Mouse (Mus musculus): ENCODE results near the gene Ap2b1. TPM values are rescaled to one million over a fixed set of nuclear protein-coding genes. Genes with fewer than 3 reads are reported as not detected.

The Ap2b1 gene
- polyA plus RNA-seq, 1 experiment = 130 TPM

- TF ChIP-seq CTCF (IDR thresholded peaks at IDR 0.05; ENCODE audit: extremely low read depth, insufficient read depth, low read length) = no peak
These were observed 146.2 kb downstream of the Ap2b1 start for GRCm38 (mm10) chr11:83445001-83445400.

GRCm38 (mm10) chr11:83447612-83448011, 148.8 kb downstream of the Ap2b1 start:
- Histone ChIP-seq H3K27ac (ENCODE audit: insufficient read depth, low read length) (no peak overlapping the region), H3K4me1 (ENCODE audit: control insufficient read depth, insufficient read depth, low read length) (no peaks in the 10 kb centered on the region), H3K4me3 (ENCODE audit: insufficient read depth, low read length) (no peak overlapping the region)
- TF ChIP-seq CTCF (IDR thresholded peaks at IDR 0.05; ENCODE audit: extremely low read depth, insufficient read depth, low read length) = no peak
- no peak for TF ChIP-seq POLR2A (IDR thresholded peaks at IDR 0.05; ENCODE audit: extremely low read depth, insufficient read depth, low read length)

More at GRCm38 (mm10) chr11:83445001-83445400, 146.2 kb downstream of the Ap2b1 start:
- H3K4me3 ChIP-seq (ENCODE audit: insufficient read depth, low read length) = no peak overlapping the region
- H3K4me1 ChIP-seq (ENCODE audit: control insufficient read depth, insufficient read depth, low read length) = no peaks in the 10 kb centered on the region
- H3K27ac ChIP-seq (ENCODE audit: insufficient read depth, low read length) = no peak overlapping the region

GRCm38 (mm10) chr11:83448021-83448926, 149.4 kb downstream of the Ap2b1 start:
- no peaks in the 10 kb centered on the region for H3K4me1 ChIP-seq (ENCODE audit: control insufficient read depth, insufficient read depth, low read length)
- no peak overlapping the region for H3K27ac ChIP-seq (ENCODE audit: insufficient read depth, low read length)

GRCm38 (mm10) chr11:83448927-83449236, 150.1 kb downstream of the Ap2b1 start:
- Histone ChIP-seq H3K4me1 (ENCODE audit: control insufficient read depth, insufficient read depth, low read length) (no peaks in the 10 kb centered on the region), H3K27ac (ENCODE audit: insufficient read depth, low read length) (no peak overlapping the region), H3K4me3 (ENCODE audit: insufficient read depth, low read length) (no peak overlapping the region)
- TF ChIP-seq POLR2A (IDR thresholded peaks at IDR 0.05; ENCODE audit: extremely low read depth, insufficient read depth, low read length) (no peak), CTCF (IDR thresholded peaks at IDR 0.05; ENCODE audit: extremely low read depth, insufficient read depth, low read length) (no peak)

More at GRCm38 (mm10) chr11:83448021-83448926, 149.4 kb downstream of the Ap2b1 start:
- TF ChIP-seq POLR2A (IDR thresholded peaks at IDR 0.05; ENCODE audit: extremely low read depth, insufficient read depth, low read length) = no peak
- TF ChIP-seq CTCF (IDR thresholded peaks at IDR 0.05; ENCODE audit: extremely low read depth, insufficient read depth, low read length) = no peak
- H3K4me3 ChIP-seq (ENCODE audit: insufficient read depth, low read length) = no peak overlapping the region

- no peak for TF ChIP-seq CTCF (IDR thresholded peaks at IDR 0.05; ENCODE audit: extremely low read depth, insufficient read depth, low read length)
- no peak for TF ChIP-seq POLR2A (IDR thresholded peaks at IDR 0.05; ENCODE audit: extremely low read depth, insufficient read depth, low read length)
- no peak overlapping the region for H3K27ac ChIP-seq (ENCODE audit: insufficient read depth, low read length)
- no peaks in the 10 kb centered on the region for H3K4me1 ChIP-seq (ENCODE audit: control insufficient read depth, insufficient read depth, low read length)
- no peak overlapping the region for H3K4me3 ChIP-seq (ENCODE audit: insufficient read depth, low read length)
These were observed 150.5 kb downstream of the Ap2b1 start for GRCm38 (mm10) chr11:83449298-83449697.

- H3K4me1 ChIP-seq (ENCODE audit: control insufficient read depth, insufficient read depth, low read length) = no peaks in the 10 kb centered on the region
- TF ChIP-seq POLR2A (IDR thresholded peaks at IDR 0.05; ENCODE audit: extremely low read depth, insufficient read depth, low read length) (no peak), CTCF (IDR thresholded peaks at IDR 0.05; ENCODE audit: extremely low read depth, insufficient read depth, low read length) (no peak)
These were observed 151.7 kb downstream of the Ap2b1 start for GRCm38 (mm10) chr11:83450550-83450949.

GRCm38 (mm10) chr11:83451281-83451680, 152.5 kb downstream of the Ap2b1 start:
- no peak overlapping the region for H3K4me3 ChIP-seq (ENCODE audit: insufficient read depth, low read length)
- H3K27ac ChIP-seq (ENCODE audit: insufficient read depth, low read length) = no peak overlapping the region
- no peaks in the 10 kb centered on the region for H3K4me1 ChIP-seq (ENCODE audit: control insufficient read depth, insufficient read depth, low read length)
- no peak for TF ChIP-seq CTCF (IDR thresholded peaks at IDR 0.05; ENCODE audit: extremely low read depth, insufficient read depth, low read length)
- TF ChIP-seq POLR2A (IDR thresholded peaks at IDR 0.05; ENCODE audit: extremely low read depth, insufficient read depth, low read length) = no peak

More at GRCm38 (mm10) chr11:83450550-83450949, 151.7 kb downstream of the Ap2b1 start:
- H3K27ac ChIP-seq (ENCODE audit: insufficient read depth, low read length) = no peak overlapping the region
- no peak overlapping the region for H3K4me3 ChIP-seq (ENCODE audit: insufficient read depth, low read length)

GRCm38 (mm10) chr11:83454548-83454947, 155.7 kb downstream of the Ap2b1 start:
- Histone ChIP-seq H3K4me3 (ENCODE audit: insufficient read depth, low read length) (no peak overlapping the region), H3K27ac (ENCODE audit: insufficient read depth, low read length) (no peak overlapping the region), H3K4me1 (ENCODE audit: control insufficient read depth, insufficient read depth, low read length) (no peaks in the 10 kb centered on the region)
- no peak for TF ChIP-seq POLR2A (IDR thresholded peaks at IDR 0.05; ENCODE audit: extremely low read depth, insufficient read depth, low read length)

Other genes with a start within 250 kb of the Ap2b1 start
- gene Slfn2, start 233.9 kb upstream of the Ap2b1 start, polyA plus RNA-seq (2012; rRNA removed) = 1.7 and 2.5 TPM in 2 replicates
- gene Slfn1, start 182.2 kb upstream of the Ap2b1 start, polyA plus RNA-seq (2012; rRNA removed) = 0.04 and 0.09 TPM in 2 replicates
- 0.06 TPM in 2 replicates for gene Slfn4, start 123.8 kb upstream of the Ap2b1 start, polyA plus RNA-seq (2012; rRNA removed)
- 0.46 and 0.74 TPM in 2 replicates for gene Slfn3, start 107.7 kb upstream of the Ap2b1 start, polyA plus RNA-seq (2012; rRNA removed)
- not detected in 2 replicates for gene Slfn14, start 12.3 kb upstream of the Ap2b1 start, polyA plus RNA-seq (2012; rRNA removed)
- 7.0 and 7.3 TPM in 2 replicates for gene Pex12, start 3.6 kb downstream of the Ap2b1 start, polyA plus RNA-seq (2012; rRNA removed)
- gene Rasl10b, start 110.1 kb downstream of the Ap2b1 start, polyA plus RNA-seq (2012; rRNA removed) = 252 and 271 TPM in 2 replicates
- gene Gas2l2, start 130.4 kb downstream of the Ap2b1 start, polyA plus RNA-seq (2012; rRNA removed) = 0.10 TPM in 1 of 2 replicates, not detected in the other
- gene 1700020L24Rik, start 138.7 kb downstream of the Ap2b1 start, polyA plus RNA-seq (2012; rRNA removed) = 0.75 and 0.95 TPM in 2 replicates
- 3.9 and 5.3 TPM in 2 replicates for gene Mmp28, start 164.0 kb downstream of the Ap2b1 start, polyA plus RNA-seq (2012; rRNA removed)
- gene Taf15, start 174.1 kb downstream of the Ap2b1 start, polyA plus RNA-seq (2012; rRNA removed) = 43.0 and 50.8 TPM in 2 replicates
- not detected in 2 replicates for gene Heatr9, start 223.2 kb downstream of the Ap2b1 start, polyA plus RNA-seq (2012; rRNA removed)
- 0.58 and 1.0 TPM in 2 replicates for gene Ccl5, start 231.5 kb downstream of the Ap2b1 start, polyA plus RNA-seq (2012; rRNA removed)